Mouse (Mus musculus) lung, adult 2 months (tissue): ENCODE results near the gene Cep89.

ENCODE experiments used
- CTCF ChIP-seq: fragments of 200-500 bp; IDR thresholded peaks from 2 replicates; pipeline ENCODE4 v1.5.1; 2011; ENCODE audit warnings: mild to moderate bottlenecking, low read length, control low read depth; ENCODE audit not compliant: insufficient read depth
- POLR2A ChIP-seq: fragments of 200-500 bp; IDR thresholded peaks from 2 replicates; pipeline ENCODE4 v1.6.1; 2011; ENCODE audit warnings: low read depth, mild to moderate bottlenecking, control low read depth, low read length, borderline replicate concordance; ENCODE audit errors: extremely low read depth

GRCm38 (mm10) chr7:35470794-35471193 lies 74.0 kb downstream of the Cep89 start:
- TF ChIP-seq POLR2A (no peak), CTCF (no peak)
